Mouse (Mus musculus) C2C12 (cell line): ENCODE measurements around the gene Syne1. TPM values are rescaled to one million over a fixed set of nuclear protein-coding genes. Genes with fewer than 3 reads are reported as not detected.

ENCODE experiments used
- H3K27me3 ChIP-seq: one replicate; pipeline ENCODE4 v1.6.1; 2011; ENCODE audit not compliant: control insufficient read depth, insufficient read depth, insufficient read length
- H3K36me3 ChIP-seq: one replicate; pipeline ENCODE4 v1.6.1; 2011; ENCODE audit not compliant: control insufficient read depth, insufficient read depth
- H3K4me3 ChIP-seq: one replicate; pipeline ENCODE4 v1.5.1; 2011; ENCODE audit warnings: mild to moderate bottlenecking, control low read depth; ENCODE audit not compliant: poor library complexity, insufficient read depth, severe bottlenecking
- H3K79me2 ChIP-seq: one replicate; pipeline ENCODE4 v1.6.1; 2011; ENCODE audit not compliant: control insufficient read depth, insufficient read depth
- H3K79me3 ChIP-seq: one replicate; pipeline ENCODE4 v1.6.1; 2011; ENCODE audit warnings: low read depth, control low read depth
- H3ac ChIP-seq: one replicate; pipeline ENCODE3; 2011; ENCODE audit warnings: low read depth; ENCODE audit not compliant: control insufficient read depth, insufficient read length
- CEBPB ChIP-seq: IDR thresholded peaks from one replicate; pipeline ENCODE4 v1.6.1; 2011; ENCODE audit warnings: low read depth, mild to moderate bottlenecking, control low read depth, moderate library complexity
- CTCF ChIP-seq: IDR thresholded peaks from one replicate; pipeline ENCODE4 v1.5.1; 2011; ENCODE audit not compliant: control insufficient read depth, insufficient read depth, insufficient read length
- FOSL1 ChIP-seq: IDR thresholded peaks from one replicate; pipeline ENCODE4 v1.8.0; 2011; ENCODE audit warnings: mild to moderate bottlenecking, low read length; ENCODE audit not compliant: poor library complexity, insufficient read depth, severe bottlenecking
- MAX ChIP-seq: IDR thresholded peaks from one replicate; pipeline ENCODE4 v1.6.1; 2011; ENCODE audit warnings: mild to moderate bottlenecking, control low read depth
- MYOD1 ChIP-seq: IDR thresholded peaks from one replicate; pipeline ENCODE4 v1.6.1; 2011; ENCODE audit warnings: low read depth; ENCODE audit not compliant: control insufficient read depth, insufficient read length
- MYOG ChIP-seq: IDR thresholded peaks from one replicate; pipeline ENCODE4 v1.6.1; 2011; ENCODE audit not compliant: control insufficient read depth, insufficient read length; ENCODE audit errors: extremely low read depth
- USF1 ChIP-seq: IDR thresholded peaks from one replicate; pipeline ENCODE4 v1.6.1; 2011; ENCODE audit warnings: low read depth, mild to moderate bottlenecking, control low read depth, moderate library complexity
- polyA plus RNA-seq: library from polyadenylated mRNA; unstranded; fragments of >200 nt; fragmentation: generic; extraction: Trizol; gene quantifications from one replicate; pipeline ENCODE4 v1.2.1, GENCODE M21; 2012; ENCODE audit warnings: missing spikeins

The Syne1 gene
- polyA plus RNA-seq, 1 experiment, result 4.1 TPM

DNA sequence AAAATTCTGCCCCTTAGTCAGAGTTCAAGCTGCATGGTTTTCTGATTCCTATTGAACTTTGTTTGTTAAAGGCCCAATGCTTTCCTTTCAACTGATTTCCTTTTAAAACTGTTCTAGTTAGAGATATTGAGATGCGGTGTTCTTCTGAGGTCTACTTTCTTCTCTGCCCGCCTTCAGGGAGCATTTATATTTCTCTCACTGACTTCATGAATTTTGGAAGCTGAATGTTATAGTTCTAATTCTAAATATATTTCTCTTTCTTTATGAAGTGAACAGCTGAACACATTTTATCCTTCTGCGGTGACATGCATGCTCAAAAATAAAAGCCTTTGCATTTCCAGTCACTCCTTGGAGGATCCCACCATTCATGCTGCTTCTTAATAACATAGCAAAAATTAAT, 106.0 kb downstream of the Syne1 start:
- no peak overlapping the region for H3ac ChIP-seq
- H3K79me3 ChIP-seq, result no peaks in the 10 kb centered on the region
- no peaks in the 10 kb centered on the region for H3K36me3 ChIP-seq
- TF ChIP-seq CEBPB, result no peak
- no peak for TF ChIP-seq USF1
- no peak for TF ChIP-seq MYOD1
- no peak for TF ChIP-seq FOSL1
- TF ChIP-seq MAX, result no peak
- no peak for TF ChIP-seq MYOG
- no peak for TF ChIP-seq CTCF
- H3K4me3 ChIP-seq, result no peak overlapping the region
- no peaks in the 10 kb centered on the region for H3K27me3 ChIP-seq
- H3K79me2 ChIP-seq, result no peaks in the 10 kb centered on the region

DNA sequence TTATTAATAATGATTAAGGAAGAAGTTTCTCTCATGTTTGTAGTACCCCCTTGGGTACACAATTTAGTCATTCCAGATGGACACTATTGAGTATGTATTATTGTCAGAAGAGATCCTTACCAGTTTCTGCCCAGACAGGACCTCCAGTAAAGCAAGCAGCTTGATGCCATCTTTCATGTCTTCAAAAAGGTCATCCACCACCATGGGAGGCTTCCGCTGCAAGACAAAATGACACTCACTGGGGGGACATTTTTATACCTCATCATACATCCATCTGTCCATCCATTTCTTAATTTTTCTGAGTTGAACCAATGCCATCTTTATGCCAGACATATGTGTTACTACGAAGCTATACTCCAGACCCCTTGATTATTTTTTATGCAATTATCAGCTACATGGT, 108.3 kb downstream of the Syne1 start:
- no peak overlapping the region for H3ac ChIP-seq
- H3K36me3 ChIP-seq, result no peaks in the 10 kb centered on the region
- H3K79me3 ChIP-seq, result no peaks in the 10 kb centered on the region
- H3K79me2 ChIP-seq, result no peaks in the 10 kb centered on the region
- no peak overlapping the region for H3K4me3 ChIP-seq
- no peak for TF ChIP-seq MYOD1
- TF ChIP-seq USF1, result no peak
- TF ChIP-seq MYOG, result no peak
- no peak for TF ChIP-seq CTCF
- no peak for TF ChIP-seq MAX
- TF ChIP-seq FOSL1, result no peak
- no peaks in the 10 kb centered on the region for H3K27me3 ChIP-seq

DNA sequence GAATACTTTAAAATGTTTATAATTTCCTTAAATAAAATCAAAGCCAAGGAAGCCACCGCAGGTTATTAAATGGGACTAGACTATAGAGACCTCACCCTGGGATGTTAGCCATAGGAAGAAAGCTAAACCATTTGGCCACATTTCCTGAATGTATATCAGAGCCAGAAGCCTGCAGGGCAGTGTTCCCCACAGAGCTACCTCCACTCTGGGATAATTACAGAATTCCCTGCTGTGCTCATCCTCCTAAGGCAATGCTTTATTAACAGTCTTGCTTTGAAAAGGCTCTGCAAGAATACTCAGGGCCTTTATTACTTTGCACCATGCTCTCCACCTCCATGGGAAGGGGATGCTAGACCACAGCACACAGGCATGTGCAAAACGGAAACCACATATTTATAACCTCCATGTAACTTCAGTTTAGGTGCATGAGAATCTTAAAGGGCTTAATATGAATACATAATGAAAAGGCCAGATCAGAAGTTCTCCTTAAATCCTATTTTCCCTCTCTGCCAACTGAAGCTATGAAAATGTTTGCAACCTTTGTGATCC, 111.4 kb downstream of the Syne1 start:
- Histone ChIP-seq H3K4me3 (no peak overlapping the region), H3K27me3 (no peaks in the 10 kb centered on the region), H3K79me3 (no peaks in the 10 kb centered on the region), H3K36me3 (no peaks in the 10 kb centered on the region), H3ac (no peak overlapping the region), H3K79me2 (no peaks in the 10 kb centered on the region)
- TF ChIP-seq CEBPB (no peak), MYOD1 (no peak), CTCF (no peak), MAX (no peak), USF1 (no peak), FOSL1 (no peak), MYOG (no peak)

DNA sequence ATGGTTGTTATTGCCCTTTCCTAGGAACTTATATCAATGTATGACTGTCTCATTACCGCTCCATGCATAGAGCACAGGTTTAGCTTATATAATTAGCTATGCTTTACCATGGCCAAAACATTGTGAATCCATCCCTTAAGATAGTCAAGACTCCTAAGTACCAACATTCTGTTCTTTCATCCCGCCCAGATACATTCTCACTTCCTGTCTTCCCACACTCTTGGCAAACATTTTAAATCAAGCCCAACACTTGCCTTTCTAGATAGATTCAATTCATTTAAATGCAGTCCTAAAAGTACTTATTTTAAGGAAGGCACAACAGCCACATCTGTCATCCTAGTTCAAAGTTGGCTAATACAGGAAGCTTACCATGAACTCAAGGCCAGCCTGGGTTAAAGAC, 113.5 kb downstream of the Syne1 start:
- no peak overlapping the region for H3K4me3 ChIP-seq
- no peaks in the 10 kb centered on the region for H3K79me3 ChIP-seq
- no peaks in the 10 kb centered on the region for H3K79me2 ChIP-seq
- H3K36me3 ChIP-seq, result no peaks in the 10 kb centered on the region
- no peak overlapping the region for H3ac ChIP-seq
- no peak for TF ChIP-seq MYOD1
- TF ChIP-seq USF1, result no peak
- no peak for TF ChIP-seq FOSL1
- H3K27me3 ChIP-seq, result no peaks in the 10 kb centered on the region

DNA sequence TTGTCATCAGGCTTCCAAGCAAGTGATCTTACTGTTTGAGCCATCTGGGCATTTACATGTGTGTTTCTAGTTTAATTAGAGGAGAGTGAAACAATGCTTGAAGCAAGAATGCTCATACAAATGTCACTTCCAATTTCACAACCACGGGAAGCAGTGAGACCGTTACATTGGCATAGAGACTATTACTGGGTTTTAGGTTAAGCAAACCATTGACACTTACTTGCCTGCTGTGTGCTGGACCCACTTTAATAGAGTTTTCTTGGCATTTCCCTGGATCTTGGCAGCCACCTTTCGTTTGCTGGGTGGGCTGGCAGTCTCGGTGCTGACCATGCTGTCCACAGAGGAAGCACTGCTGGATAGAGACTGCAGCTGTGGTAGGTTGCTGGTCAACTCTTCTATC, 127.3 kb downstream of the Syne1 start:
- Histone ChIP-seq H3ac (no peak overlapping the region), H3K79me2 (no peaks in the 10 kb centered on the region), H3K79me3 (no peaks in the 10 kb centered on the region), H3K27me3 (no peaks in the 10 kb centered on the region), H3K36me3 (no peaks in the 10 kb centered on the region), H3K4me3 (no peak overlapping the region)
- no peak for TF ChIP-seq MYOG
- no peak for TF ChIP-seq MAX
- TF ChIP-seq CEBPB, result no peak
- TF ChIP-seq FOSL1, result no peak
- no peak for TF ChIP-seq USF1
- no peak for TF ChIP-seq MYOD1
- no peak for TF ChIP-seq CTCF

DNA sequence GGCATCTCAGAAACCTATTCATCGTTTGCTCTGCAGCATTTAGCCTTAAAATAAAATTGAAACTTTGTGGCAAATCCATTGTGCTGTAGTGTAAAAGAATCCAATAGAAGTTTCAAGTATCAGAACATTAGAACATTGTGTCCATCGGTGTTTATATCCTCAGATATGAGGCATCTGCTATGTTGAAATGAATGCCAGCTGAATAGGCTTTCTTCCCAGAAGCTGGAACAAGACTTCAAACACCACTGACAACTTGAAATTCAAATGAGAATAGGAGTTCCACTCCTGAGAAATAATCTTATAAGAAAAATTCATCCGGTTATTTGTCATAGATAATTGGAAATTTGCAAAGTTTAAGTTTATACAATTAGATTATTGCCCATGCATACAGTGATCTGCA, 135.6 kb downstream of the Syne1 start:
- Histone ChIP-seq H3K27me3 (no peaks in the 10 kb centered on the region), H3K4me3 (no peak overlapping the region), H3ac (no peak overlapping the region), H3K79me2 (no peaks in the 10 kb centered on the region), H3K79me3 (no peaks in the 10 kb centered on the region), H3K36me3 (no peaks in the 10 kb centered on the region)
- TF ChIP-seq MYOG (no peak), MYOD1 (no peak), FOSL1 (no peak), USF1 (no peak), CEBPB (no peak)
